Mouse (Mus musculus) megakaryocyte, embryonic 14.5 days (primary cell): ENCODE results near the gene Ect2.

ENCODE experiments used
- FLI1 ChIP-seq: IDR thresholded peaks from 2 replicates; pipeline ENCODE4 v1.6.1; 2012; ENCODE audit warnings: low read length, inconsistent platforms, mixed read lengths
- GATA1 ChIP-seq: IDR thresholded peaks from 3 replicates; pipeline ENCODE4 v1.6.1; 2012; ENCODE audit warnings: mixed read lengths, low read length, inconsistent platforms, borderline replicate concordance

DNA sequence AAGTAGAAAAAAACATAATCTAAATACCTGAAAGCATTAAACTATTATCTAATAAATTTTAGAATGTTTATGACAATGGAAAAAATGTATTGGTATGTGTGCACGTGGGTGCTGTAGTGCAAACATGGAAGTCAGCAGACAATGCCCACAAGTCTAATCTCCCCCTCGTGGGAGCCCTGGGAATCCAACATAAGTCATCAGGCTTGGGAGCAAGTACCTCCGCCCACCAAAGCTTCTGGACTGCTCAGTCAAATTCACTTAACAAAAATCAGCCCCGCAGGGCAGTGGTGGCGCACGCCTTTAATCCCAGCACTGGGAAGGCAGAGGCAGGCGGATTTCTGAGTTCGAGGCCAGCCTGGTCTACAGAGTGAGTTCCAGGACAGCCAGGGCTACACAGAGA is 13.6 kb downstream of the Ect2 start:
- TF ChIP-seq FLI1 (no peak), GATA1 (no peak)
